Mouse (Mus musculus) thymus, adult 18-20 months (tissue): Measurements from ENCODE around the gene Dab1.

ENCODE experiments used
- DNase-seq, 2 experiments: peaks; one replicate each; pipeline ENCODE4 v3.0.0; 2022; ENCODE audit warnings: mixed read lengths in 2 of 2

The Dab1 gene

GRCm38 (mm10) chr4:104120108-104120507 is 500.9 kb downstream of the Dab1 start:
- no peak for DNase-seq

- no peak for DNase-seq
These were observed 502.8 kb downstream of the Dab1 start for GRCm38 (mm10) chr4:104121959-104122358.

GRCm38 (mm10) chr4:104122364-104122763 is 503.2 kb downstream of the Dab1 start:
- DNase-seq = no peak

- no peak for DNase-seq
These were observed 534.5 kb downstream of the Dab1 start for GRCm38 (mm10) chr4:104153637-104154036.

GRCm38 (mm10) chr4:104178067-104178466 is 558.9 kb downstream of the Dab1 start:
- DNase-seq = no peak

- DNase-seq = no peak
These were observed 567.2 kb downstream of the Dab1 start for GRCm38 (mm10) chr4:104186311-104186710.

GRCm38 (mm10) chr4:104198635-104199034 is 579.5 kb downstream of the Dab1 start:
- no peak for DNase-seq

GRCm38 (mm10) chr4:104201686-104202085 is 582.5 kb downstream of the Dab1 start:
- DNase-seq = no peak

- no peak for DNase-seq
These were observed 584.9 kb downstream of the Dab1 start for GRCm38 (mm10) chr4:104204047-104204446.

GRCm38 (mm10) chr4:104206639-104207038 is 587.5 kb downstream of the Dab1 start:
- no peak for DNase-seq

- no peak for DNase-seq
These were observed 589.9 kb downstream of the Dab1 start for GRCm38 (mm10) chr4:104209081-104209480.

GRCm38 (mm10) chr4:104210796-104211195 is 591.6 kb downstream of the Dab1 start:
- no peak for DNase-seq

GRCm38 (mm10) chr4:104211531-104212455 is 592.6 kb downstream of the Dab1 start:
- no peak for DNase-seq

- no peak for DNase-seq
These were observed 595.6 kb downstream of the Dab1 start for GRCm38 (mm10) chr4:104214724-104215123.

GRCm38 (mm10) chr4:104217336-104217735 is 598.2 kb downstream of the Dab1 start:
- no peak for DNase-seq

- DNase-seq = no peak
These were observed 599.6 kb downstream of the Dab1 start for GRCm38 (mm10) chr4:104218765-104219164.

- DNase-seq = no peak
These were observed 600.9 kb downstream of the Dab1 start for GRCm38 (mm10) chr4:104220099-104220498.

GRCm38 (mm10) chr4:104229296-104229695 is 610.1 kb downstream of the Dab1 start:
- no peak for DNase-seq

GRCm38 (mm10) chr4:104246506-104246905 is 627.3 kb downstream of the Dab1 start:
- DNase-seq = no peak

- no peak for DNase-seq
These were observed 630.3 kb downstream of the Dab1 start for GRCm38 (mm10) chr4:104249462-104249861.

- DNase-seq = no peak
These were observed 638.6 kb downstream of the Dab1 start for GRCm38 (mm10) chr4:104257776-104258175.

GRCm38 (mm10) chr4:104269422-104270172 is 650.4 kb downstream of the Dab1 start:
- DNase-seq = no peak

- no peak for DNase-seq
These were observed 651.0 kb downstream of the Dab1 start for GRCm38 (mm10) chr4:104270173-104270557.

GRCm38 (mm10) chr4:104275260-104275659 is 656.1 kb downstream of the Dab1 start:
- no peak for DNase-seq
